9 mouse cellular contexts compared by ENCODE assay signal in the genomic region with DNA sequence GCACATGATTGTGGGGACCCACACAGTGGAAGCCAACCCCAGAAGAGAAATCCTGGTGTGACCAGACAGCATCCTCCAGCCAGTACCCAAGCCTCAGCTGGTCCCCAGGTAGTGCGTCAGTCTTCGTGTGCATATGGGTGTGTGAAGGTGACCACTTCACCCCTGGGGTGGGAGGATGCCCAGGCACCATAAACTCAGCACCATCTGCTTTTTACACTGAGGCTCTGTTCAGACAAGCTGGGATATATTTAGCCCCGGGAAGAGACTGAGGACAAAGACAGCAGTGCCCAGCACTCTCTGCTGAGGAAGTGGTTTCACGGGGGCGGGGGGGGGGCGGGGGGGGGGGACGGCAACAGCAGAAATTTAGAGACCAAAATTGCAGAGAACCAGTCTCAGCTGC. TPM values are rescaled to one million over a fixed set of nuclear protein-coding genes. Genes with fewer than 3 reads are reported as not detected.
DNase-seq lines count a peak whose midpoint lies in the region; ATAC-seq and TF ChIP-seq lines count a peak whose summit lies in the region.
"Had no signal": no experiment of that assay in that cellular context is flagged by ENCODE, and none has a peak within 500 bp of the region (broad histone marks: within the 10 kb centered on the region; RNA-seq: fewer than 3 reads in every experiment).

No protein-coding gene starts in this region.

- H3K36me3 ChIP-seq in hindbrain, embryonic 15.5 days, result no peaks in the 10 kb centered on the region
- H3K36me3 ChIP-seq in hindbrain, embryonic 14.5 days (replicated peaks; ENCODE audit: control insufficient read depth, insufficient read depth), result no peaks in the 10 kb centered on the region
- no peaks in the 10 kb centered on the region for H3K36me3 ChIP-seq in lung, embryonic 16.5 days (ENCODE audit: control insufficient read depth, insufficient read depth, low read length)
- H3K36me3 ChIP-seq: G1E had no signal

- no peak overlapping the region for H3K4me2 ChIP-seq in hindbrain, embryonic 15.5 days
- H3K4me2 ChIP-seq in hindbrain, embryonic 14.5 days (replicated peaks), result no peak overlapping the region
- no peak overlapping the region for H3K4me2 ChIP-seq in lung, embryonic 16.5 days (ENCODE audit: low read depth, low read length)

- no peak for TF ChIP-seq POLR2A in cortical plate, adult 2 months (IDR thresholded peaks at IDR 0.05; ENCODE audit: extremely low read depth, insufficient read depth, low read length)
- TF ChIP-seq POLR2A in olfactory bulb, adult 2 months (IDR thresholded peaks at IDR 0.05; ENCODE audit: insufficient read depth, low read depth, low read length), result no peak

- H3K9me3 ChIP-seq in hindbrain, embryonic 15.5 days, result no peaks in the 10 kb centered on the region
- H3K9me3 ChIP-seq in hindbrain, embryonic 14.5 days (ENCODE audit: control insufficient read depth, low read length), result no peaks in the 10 kb centered on the region
- H3K9me3 ChIP-seq in lung, embryonic 16.5 days (ENCODE audit: control insufficient read depth, low read length), result no peaks in the 10 kb centered on the region
- H3K9me3 ChIP-seq: G1E had no signal

- H3K27ac ChIP-seq in hindbrain, embryonic 15.5 days (replicated peaks), result 0 out of 2 replicates have a peak overlapping the region, but pooled peaks have one; percentile 15
- H3K27ac ChIP-seq in hindbrain, embryonic 14.5 days, result no peak overlapping the region
- peak overlapping the region; percentile 51 for H3K27ac ChIP-seq in lung, embryonic 16.5 days (ENCODE audit: low read length)
- H3K27ac ChIP-seq in cortical plate, adult 2 months (ENCODE audit: insufficient read depth, low read length), result peak overlapping the region; percentile 47; the same call in 1 of the 2 replicates
- H3K27ac ChIP-seq in olfactory bulb, adult 2 months (ENCODE audit: insufficient read depth, low read depth, low read length), result peak overlapping the region; percentile 19; the same call in 1 of the 2 replicates

- no peak overlapping the region for H3K4me3 ChIP-seq in hindbrain, embryonic 15.5 days
- no peak overlapping the region for H3K4me3 ChIP-seq in hindbrain, embryonic 14.5 days (replicated peaks; ENCODE audit: low read length)
- H3K4me3 ChIP-seq in lung, embryonic 16.5 days (ENCODE audit: low read length), result no peak overlapping the region
- no peak overlapping the region for H3K4me3 ChIP-seq in cortical plate, adult 2 months (ENCODE audit: insufficient read depth, low read length)
- H3K4me3 ChIP-seq in olfactory bulb, adult 2 months (ENCODE audit: insufficient read depth, low read depth, low read length), result no peak overlapping the region

- no peak for DNase-seq in hindbrain, embryonic 14.5 days (ENCODE audit: low spot score)
- DNase-seq in lung, postnatal 10 days, result no peak
- DNase-seq in retina, postnatal 1 day, result no peak
- DNase-seq: thymus, postnatal 25 days had no signal

- H3K9ac ChIP-seq in hindbrain, embryonic 15.5 days, result no peak overlapping the region
- no peak overlapping the region for H3K9ac ChIP-seq in hindbrain, embryonic 14.5 days
- H3K9ac ChIP-seq in lung, embryonic 16.5 days (ENCODE audit: low read length), result no peak overlapping the region

- H3K4me1 ChIP-seq in hindbrain, embryonic 15.5 days (replicated peaks), result peaks cover 20% of the 10 kb centered on the region
- 0 out of 2 replicates have a peak, but pooled peaks cover 8% of the 10 kb centered on the region for H3K4me1 ChIP-seq in hindbrain, embryonic 14.5 days (replicated peaks; ENCODE audit: control insufficient read depth, insufficient read depth, low read length)
- H3K4me1 ChIP-seq in lung, embryonic 16.5 days (replicated peaks; ENCODE audit: control insufficient read depth, insufficient read depth, low read length), result peaks cover 34% of the 10 kb centered on the region
- peaks cover 13% of the 10 kb centered on the region for H3K4me1 ChIP-seq in cortical plate, adult 2 months (ENCODE audit: control insufficient read depth, insufficient read depth, low read length)
- peaks cover 55% of the 10 kb centered on the region for H3K4me1 ChIP-seq in olfactory bulb, adult 2 months (ENCODE audit: control insufficient read depth, insufficient read depth, low read length)

- 40% methylated on average over 7 of the region's 7 CpGs for WGBS in hindbrain, embryonic 15.5 days
- 59% methylated on average over 7 of the region's 7 CpGs for WGBS in hindbrain, embryonic 14.5 days
- WGBS in lung, embryonic 16.5 days, result 38% methylated on average over 7 of the region's 7 CpGs
- WGBS in olfactory bulb, adult 2 months, result 34% methylated on average over 7 of the region's 7 CpGs

- no peak for TF ChIP-seq CTCF in cortical plate, adult 2 months (IDR thresholded peaks at IDR 0.05; ENCODE audit: extremely low read depth, insufficient read depth, low read length)
- TF ChIP-seq CTCF in olfactory bulb, adult 2 months (IDR thresholded peaks at IDR 0.05; ENCODE audit: insufficient read depth, low read depth, low read length), result no peak

- ATAC-seq in hindbrain, embryonic 15.5 days (ENCODE audit: low FRiP score, low read depth), result no peak
- no peak for ATAC-seq in hindbrain, embryonic 14.5 days (ENCODE audit: low FRiP score)
- peak; percentile 54; the same call in 1 of the 2 replicates for ATAC-seq in lung, embryonic 16.5 days (ENCODE audit: low read depth)

- no peaks in the 10 kb centered on the region for H3K27me3 ChIP-seq in hindbrain, embryonic 15.5 days
- H3K27me3 ChIP-seq in hindbrain, embryonic 14.5 days (ENCODE audit: control insufficient read depth, insufficient read depth, low read length), result no peaks in the 10 kb centered on the region
- H3K27me3 ChIP-seq in lung, embryonic 16.5 days (ENCODE audit: control insufficient read depth, insufficient read depth, low read depth, low read length), result no peaks in the 10 kb centered on the region

RNA-seq across cellular contexts. Expression of gene Abtb1, which starts 30.4 kb away (rescaled TPM):
- 38.2 and 40.3 TPM in 2 replicates for polyA plus RNA-seq in hindbrain, embryonic 15.5 days (2015; fragmentation: Nextera tagmentation; extraction: Ambion mirVana)
- polyA plus RNA-seq in hindbrain, embryonic 14.5 days (2014; fragmentation: Nextera tagmentation; extraction: Ambion mirVana), result 28.1 and 33.8 TPM in 2 replicates
- 49.5 and 50.4 TPM in 2 replicates for polyA plus RNA-seq in lung, embryonic 16.5 days (2015; fragmentation: Nextera tagmentation; extraction: Ambion mirVana)
- polyA plus RNA-seq in cortical plate, adult 2 months (2012; rRNA removed), result 88.0 and 90.6 TPM in 2 replicates
- polyA plus RNA-seq in olfactory bulb, adult 2 months (2012; ENCODE audit: insufficient read depth, insufficient read length, low replicate concordance, missing spikeins), result not detected in 2 replicates

Comparison
In these comparisons a context has a peak if more than half of its experiments do, and no peak if none do; other contexts are left out.
1. RNA of gene Abtb1, which starts 30.4 kb away (polyA plus RNA-seq): 88.0 to 90.6 TPM in cortical plate, adult 2 months, 49.5 to 50.4 TPM in lung, embryonic 16.5 days, 38.2 to 40.3 TPM in hindbrain, embryonic 15.5 days and 28.1 to 33.8 TPM in hindbrain, embryonic 14.5 days; not detected in olfactory bulb, adult 2 months; every median in the first group is over 10 times any median in the second.